Mouse (Mus musculus): ENCODE data around the gene Stk16.

- TF ChIP-seq EP300 (IDR thresholded peaks at IDR 0.05; ENCODE audit: low read depth) = no peak
- no peak for TF ChIP-seq CTCF (IDR thresholded peaks at IDR 0.05; ENCODE audit: low read depth)
Measured at GRCm38 (mm10) chr1:75223532-75223931, 12.9 kb downstream of the Stk16 start.

All from heart, postnatal 0 days (tissue).